Mouse (Mus musculus): ENCODE results near the gene Zfp706.
"Not testable (repeated sequence)": the region's sequence is repeated elsewhere in the genome, so short reads cannot be mapped to it uniquely, and the experiment has no call there.

The Zfp706 gene

DNA sequence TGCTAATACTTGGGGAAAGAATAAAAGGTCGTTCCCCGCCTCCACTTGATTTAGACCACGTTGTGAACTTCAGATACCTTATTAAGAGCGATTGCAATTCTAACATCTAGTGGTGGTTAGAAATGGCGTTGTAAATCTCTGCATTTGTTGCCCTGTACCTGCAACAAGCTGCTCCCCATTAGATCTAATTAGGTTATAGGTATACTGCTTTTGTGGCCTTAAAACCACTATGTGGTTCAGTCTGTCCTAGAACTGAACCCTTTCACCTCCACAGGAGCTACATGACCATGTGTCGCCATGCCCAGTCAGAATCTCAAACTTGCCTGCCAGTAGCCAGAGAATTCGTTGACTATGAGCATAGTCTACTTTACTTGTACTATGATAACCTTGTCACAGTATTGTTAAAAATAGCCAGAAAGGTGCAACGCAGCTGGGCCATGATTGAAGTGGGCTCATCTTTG is 416 bp upstream of the Zfp706 start:
- DNase-seq: no peak

DNA sequence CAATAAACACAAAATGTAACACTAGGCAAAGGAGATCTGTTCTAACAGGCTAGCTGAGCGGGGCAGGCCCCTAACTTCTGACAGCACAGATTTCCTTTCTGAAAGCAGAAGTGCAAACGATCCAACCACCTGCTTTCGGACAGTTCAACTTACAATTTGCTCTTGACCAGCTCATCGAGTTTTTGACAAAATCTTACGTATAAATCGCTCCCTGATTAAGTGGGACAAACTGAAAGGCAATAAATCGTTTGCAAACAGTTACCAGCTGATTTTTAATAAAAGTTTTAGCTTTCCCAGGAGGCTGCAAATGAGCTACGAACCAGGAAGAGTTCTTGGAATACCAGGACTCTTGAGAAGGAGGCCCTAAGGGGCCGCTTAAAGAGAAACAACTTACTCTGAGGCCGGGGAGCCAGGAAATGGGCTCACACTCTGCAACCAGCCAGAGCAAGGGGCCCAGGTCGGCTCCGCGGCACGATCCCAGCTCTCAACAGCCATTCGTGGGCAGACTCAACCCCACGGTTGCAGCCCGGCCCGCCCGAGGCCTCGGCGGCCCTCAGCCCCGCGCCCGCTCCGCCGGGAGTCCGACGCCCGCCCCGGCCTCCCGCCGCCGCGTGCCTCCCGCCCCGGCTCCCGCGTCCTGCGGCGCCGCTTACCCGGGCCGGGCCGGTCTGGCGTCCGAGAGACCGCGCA is 953 bp downstream of the Zfp706 start:
- DNase-seq: peak; percentile 53

DNA sequence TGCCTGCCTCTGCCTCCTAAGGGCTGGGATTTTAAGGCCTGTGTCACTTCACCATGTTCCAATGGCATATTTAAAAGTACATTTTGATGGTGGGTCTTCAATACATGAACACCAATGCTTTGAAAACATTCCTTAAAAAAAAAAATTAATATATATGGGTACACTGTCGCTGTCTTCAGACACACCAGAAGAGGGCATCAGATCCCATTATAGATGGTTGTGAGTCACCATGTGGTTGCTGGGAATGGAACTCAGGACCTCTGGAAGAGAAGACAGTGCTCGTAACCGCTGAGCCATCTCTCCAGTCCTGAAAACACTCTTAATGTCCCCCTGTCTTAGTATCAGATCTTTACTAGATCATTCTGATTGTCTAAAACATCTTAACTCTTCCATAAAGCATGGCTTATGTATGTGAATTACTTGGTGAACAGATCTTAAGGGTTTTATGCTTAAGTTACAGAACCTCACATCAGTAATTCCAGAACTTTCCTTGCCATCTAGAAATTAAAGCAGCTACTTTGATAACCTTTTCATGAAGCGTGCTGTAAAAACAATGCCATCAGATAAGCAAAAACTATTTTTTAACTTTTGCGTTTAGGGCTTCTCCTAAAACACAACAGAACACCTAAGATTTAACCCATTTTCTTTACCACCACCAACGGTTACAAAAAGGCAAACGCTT is 1.6 kb downstream of the Zfp706 start:
- no peak for DNase-seq

DNA sequence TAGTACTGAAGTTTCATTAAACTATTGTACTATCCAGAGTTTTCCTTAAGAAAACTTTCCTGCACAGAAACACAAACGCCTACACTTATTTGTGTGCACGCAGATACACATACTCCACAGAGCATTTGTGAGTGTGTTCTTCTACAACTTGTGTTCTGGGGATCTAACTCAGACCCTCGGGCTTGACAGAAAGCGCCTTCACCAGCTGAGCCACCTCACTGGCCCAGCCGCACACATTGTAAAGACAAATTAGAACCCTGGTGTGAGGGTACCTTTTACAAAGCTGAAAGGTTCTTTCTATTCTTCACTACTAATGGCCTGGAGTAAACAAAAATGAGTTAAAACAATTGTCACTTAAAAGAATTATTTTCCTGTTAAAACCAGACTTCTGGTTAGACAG is 2.7 kb downstream of the Zfp706 start:
- DNase-seq: no peak

DNA sequence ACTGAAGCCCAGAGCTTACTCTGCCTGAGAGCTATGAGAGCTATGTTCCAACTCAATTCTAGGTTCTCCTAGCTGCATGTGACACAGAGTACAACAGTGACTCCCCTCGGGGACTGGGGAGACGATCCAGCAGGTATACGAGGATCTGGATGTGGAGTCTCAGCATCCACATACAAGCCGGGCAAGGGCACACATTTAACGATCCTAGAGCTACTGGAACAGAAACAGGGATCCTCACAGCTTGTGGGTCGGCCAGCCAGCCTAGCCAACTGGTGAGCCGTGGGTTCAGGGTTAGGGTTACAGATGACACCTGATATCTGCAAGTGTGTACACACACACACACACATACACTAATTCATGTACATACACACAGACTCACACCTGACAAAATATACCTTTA is 5.3 kb downstream of the Zfp706 start:
- no peak for DNase-seq

DNA sequence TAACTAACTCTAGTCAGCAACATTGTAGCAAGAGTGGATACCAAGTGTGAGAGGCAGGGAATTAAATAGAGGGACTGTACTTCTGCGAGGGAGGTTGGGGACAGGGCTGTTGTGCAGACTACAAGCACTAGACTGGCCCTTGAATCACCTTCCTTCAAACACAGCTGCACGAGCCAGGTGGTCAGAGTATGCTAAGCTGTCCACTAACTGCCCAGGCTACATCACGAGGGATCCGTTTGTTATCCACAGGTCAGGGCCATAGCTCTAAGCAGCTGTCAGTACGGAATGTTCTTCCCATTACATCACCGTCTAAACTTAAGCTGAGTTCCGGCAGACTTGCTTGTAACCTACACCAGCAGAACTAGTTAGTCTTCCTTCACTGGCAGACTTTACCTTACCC is 8.0 kb downstream of the Zfp706 start:
- not testable (repeated sequence) for DNase-seq

DNA sequence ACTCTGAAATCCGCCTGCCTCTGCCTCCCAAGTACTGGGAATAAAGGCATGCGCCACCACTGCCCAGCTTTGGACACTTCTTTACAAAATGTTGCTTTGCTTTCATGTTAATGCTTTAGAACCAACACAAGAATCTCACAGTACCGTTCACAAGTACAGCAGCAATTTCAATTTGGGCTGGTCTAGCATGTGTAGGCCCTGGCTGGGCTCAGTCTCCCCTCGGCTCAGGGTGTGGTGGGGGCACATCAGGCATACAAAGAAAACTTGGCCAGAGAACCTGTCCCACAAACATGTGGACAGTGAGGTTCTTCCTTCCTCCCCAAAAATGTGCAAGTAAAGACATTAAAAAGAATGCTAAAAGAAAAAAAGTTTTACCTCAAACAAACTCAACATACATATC is 12.4 kb downstream of the Zfp706 start:
- no peak for DNase-seq

DNA sequence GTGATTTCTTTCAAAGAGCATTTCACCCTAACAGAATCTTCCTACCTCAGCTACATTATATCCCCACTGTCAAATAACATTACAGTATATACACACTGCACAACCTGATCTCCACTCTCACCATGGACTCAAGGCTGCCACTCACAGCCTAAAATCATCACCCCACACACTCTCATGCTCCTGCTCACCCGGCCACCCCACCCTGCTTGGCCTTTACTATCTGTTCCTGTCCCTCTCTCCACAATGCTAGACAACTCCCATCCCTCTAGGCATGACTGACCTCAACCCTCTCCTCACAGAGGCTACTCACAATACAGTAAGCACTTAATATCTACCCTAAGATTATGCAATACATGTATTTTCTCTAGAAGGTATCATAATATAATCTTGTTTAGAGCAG is 12.9 kb downstream of the Zfp706 start:
- no peak for DNase-seq

DNA sequence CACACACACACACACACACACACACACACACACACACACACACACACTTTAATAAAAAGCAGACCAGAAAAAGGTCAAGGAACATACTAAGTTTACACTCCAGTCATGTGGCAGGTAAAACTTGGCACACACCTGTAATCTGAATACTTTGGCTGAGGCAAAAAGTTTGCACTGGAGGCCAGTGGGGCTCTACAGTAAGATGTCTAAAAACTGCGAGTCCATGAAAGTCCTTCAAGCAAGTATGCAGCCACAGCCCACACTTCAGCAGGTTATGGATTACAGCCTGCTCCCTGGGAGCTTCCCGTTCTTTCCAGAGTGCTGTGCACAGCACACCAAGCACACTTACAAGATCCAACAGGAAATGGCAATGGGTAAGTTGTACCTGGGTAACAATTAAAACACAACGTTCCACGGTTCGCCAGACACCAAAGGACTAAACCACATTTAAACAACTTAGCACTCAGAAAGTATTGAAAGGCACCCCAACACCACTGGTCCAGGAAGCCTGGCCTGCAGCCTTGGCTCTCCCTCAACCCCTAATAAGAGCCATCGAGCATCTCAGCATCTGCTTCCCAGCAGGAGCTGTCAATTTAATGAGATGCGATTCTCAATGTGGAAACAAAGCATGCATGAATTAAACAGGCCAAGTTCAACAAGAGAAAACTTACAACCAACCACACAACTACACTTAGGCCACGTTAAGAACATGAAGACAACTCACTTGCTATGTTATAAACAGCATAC is 14.0 kb downstream of the Zfp706 start:
- no peak for DNase-seq

DNA sequence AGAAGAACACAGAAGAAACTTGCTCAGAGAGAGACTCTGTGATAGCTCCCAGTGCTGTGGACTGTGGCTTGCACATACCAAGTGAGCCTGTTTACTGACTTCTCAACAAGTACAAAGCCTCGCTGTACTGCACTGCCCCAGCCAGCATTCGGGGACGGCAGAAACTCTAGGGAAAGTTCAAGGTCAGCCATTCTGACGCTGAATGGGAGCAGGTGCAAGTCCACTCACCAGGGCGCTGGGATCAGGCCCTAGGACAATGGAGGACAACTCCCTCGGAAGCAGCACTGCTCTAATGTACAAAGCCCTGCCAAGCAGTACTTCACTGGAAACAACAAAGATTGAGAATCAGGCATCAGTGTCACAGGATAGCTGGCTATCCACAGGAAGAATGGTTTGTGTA is 16.2 kb downstream of the Zfp706 start:
- no peak for DNase-seq

DNA sequence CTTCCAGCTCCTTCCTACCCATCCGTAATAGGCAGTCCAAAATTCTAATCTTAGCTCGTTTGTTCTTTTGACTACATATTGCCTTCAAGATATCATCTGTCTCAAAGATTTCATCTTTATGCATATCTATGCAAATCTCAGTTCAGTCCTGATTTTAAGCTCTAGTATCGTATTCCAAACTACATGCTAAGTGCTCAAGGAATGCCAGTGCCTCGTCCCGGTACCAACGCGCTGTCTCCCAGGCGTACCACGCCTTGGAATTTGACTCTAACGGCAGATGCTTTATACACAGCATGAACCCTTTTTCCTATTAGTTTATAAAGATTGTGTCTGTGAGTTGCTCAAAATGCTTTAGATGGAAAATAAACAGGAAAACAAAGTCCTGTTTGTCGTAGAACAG is 17.7 kb downstream of the Zfp706 start:
- no peak for DNase-seq

DNA sequence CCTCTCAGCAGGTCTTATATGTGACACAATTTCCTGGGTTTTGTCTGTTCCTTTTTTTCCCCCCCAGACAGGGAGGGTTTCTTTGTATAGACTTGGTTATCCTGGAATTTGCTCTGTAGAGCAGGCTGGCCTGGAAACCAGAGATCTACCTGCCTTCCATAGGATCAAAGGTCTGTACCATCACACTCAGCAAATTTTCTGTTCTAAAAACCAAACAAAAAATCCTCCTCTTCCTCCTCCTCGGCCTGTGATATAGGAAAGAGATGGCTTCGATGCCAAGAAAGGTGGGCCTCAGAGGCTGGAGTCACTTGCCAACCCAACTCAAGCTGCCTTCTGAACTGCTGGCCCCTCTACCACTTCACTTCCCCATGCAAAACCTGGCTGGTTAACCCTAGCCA is 18.9 kb downstream of the Zfp706 start:
- no peak for DNase-seq

DNA sequence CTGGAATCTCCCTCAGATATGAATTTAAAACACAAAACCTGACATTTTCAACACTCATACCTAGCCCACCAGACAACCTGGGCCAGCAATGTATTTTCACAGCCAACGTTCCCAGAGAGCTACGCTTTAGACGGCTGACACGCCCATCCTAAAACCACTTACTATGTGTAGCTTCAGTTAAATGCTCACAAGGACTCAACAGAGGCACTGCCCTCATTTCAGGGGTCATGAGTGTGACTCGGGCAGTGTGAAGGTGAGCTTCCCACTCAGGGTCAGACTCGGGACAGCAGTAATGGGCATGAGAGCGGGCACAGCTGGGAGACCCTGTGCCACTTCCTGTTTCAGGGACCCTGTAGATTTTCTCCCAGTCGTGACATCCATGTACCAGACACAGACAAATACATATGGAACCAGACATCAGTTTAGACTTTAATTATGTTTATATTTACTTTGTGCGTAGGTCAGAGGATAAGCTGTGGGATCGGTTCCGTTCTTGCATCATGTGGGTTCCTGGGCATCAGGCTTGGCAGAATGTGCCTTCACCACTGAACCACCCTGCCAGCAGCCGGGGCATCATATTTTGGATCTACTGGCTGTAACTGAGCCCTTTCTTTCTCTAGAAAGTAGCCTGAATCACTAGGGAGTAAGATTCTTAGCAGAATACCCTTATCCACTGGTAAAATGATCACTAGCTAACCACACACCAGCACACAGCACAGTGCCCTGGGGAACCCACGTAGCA is 19.4 kb downstream of the Zfp706 start:
- no peak for DNase-seq

DNA sequence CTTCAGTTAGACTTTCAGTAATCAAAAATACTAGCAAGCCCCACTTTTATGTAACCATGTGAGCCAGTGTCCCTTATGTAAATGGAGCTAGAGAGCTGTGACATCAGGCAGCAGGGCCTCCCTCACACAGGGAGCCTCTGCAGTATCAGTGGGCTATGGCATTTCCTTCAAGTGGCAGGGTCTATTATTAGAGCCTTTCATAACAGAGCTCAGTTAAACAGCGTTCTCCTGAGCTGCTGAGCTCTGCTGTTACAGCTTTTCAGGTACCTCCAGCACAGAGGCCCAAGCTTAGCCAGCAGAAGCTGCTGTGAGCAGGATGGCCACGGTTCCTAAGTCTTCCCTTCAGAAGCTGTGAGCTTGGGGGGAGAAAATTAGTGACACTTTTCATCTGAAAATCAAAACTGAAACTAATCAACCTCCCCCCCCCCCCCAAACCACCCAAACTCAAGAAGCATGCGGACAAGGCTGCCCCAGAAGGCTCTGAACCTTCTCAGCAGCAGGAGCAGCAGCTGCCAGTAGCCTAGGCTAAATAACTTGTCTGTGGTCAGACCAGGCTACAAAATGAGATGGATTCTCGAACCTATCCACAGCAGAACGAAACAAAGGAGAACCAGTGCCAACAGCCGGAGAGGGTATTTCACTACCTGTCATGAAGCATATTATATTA is 20.2 kb downstream of the Zfp706 start:
- DNase-seq: no peak

DNA sequence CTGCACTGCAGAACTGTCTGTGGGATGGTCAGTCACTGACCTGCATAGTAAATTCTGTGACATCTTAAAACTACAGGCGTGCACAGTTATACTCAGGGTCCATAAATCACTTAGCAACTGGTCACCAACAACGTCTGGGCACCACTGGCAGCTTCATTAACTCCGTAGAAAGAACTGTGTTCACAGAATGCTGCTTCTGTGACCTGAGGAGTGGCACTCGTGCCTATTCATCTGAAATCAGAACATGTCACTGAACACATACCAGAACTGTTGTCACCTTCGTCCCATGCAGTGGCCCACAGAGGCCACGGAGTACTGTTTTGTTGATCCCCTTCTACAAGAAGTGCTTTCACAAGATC is 22.0 kb downstream of the Zfp706 start:
- no peak for DNase-seq

DNA sequence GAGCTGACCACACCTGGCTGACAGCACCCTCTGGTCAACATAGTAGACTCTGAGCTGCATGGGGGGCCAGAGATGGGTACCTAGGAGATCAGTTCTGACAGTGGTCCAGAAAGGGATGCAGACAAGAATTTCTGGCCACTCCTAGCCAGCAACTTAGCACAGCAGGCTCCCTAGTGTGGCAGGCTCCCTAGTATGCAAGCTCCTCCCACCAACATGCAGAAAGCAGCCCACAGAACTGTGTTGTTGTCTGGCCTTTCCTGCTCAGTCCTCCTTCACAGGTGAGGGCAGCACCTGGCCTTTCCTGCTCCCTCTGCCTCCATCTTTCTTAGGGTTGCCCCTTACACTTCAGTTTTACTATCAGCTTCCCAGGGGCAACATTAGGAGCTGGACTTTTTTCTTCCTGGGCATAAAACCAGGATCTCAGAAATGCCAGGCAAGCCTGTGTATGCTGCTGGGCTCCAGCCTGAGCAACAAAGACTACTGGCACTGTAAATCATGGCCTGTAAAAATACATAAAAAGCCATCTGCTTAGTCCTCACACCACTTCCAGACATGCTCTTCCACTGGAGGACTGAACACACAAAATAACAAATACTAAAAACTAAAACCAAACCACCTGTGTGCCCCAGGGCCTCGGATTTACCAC is 22.5 kb downstream of the Zfp706 start:
- DNase-seq: no peak

DNA sequence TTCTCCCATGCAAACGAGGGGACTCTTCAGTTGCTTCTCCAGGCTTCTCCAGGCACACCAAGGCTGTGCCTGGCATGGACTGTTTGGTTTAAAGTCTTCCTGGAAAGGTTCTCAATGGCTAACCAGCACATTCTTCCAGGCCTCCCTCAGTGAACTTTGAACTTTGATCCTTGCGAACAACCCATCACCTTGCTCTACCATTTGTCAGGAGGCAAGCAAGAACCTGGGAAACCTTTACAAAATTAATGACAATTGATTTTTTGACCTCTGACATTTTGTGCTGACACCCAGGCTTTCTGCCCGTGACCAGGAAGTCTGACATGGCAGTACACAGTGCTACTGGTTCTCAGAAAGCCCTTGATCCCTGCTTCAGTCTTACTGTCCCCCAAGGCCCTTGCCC is 24.1 kb downstream of the Zfp706 start:
- DNase-seq: peak; percentile 63

DNA sequence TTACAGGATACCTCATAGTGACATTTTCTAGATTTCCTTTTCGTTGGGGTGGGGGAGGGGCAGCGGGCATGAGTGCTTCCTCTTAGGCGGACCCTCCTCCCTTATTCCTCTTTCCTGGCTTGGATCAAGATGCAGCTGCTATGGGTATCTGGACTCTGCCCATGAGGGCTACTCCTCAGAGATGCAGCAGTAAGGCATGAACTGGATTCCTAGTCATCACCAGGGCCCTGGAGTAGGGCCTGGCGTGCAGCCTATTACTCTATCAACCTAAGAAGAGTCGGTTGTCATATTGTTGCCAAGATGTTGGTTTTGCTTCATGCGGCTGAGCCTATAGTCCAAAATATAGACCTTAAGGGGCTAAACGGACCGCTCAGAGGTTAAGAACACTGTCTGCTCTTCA is 27.3 kb downstream of the Zfp706 start:
- no peak for DNase-seq

DNA sequence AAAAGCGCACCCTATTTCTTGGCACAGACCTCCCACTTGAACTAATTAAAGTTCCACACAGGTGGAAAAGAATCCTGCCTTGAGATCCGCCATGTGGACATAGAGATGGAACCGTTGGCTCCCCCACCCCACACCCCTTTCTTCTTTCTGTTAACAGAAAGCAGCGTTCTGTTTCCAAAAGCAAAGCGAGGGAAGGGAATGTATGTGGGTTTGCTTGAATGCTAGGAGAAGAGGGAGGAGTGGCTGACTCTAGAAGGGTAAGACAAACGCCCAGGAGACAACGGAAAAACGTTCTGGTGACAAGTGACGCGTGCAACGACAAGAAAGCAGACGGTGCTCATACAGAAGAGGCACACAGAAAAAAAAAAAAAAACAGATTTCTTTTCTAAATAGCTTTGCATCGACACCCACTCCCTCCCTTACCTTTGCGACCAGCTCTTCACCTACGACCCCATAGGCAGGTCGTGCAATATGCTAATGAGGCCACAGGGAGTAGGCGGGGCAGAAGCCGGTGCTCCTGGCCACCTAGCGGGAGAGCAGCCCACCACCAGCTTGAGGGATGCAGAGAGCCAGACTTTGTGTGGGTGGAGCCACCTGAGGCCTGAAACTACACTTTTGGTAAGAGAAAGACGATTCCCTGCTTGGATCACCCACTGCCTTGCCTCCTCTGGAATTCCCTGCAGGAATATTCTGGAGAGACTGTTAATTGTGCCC is 27.9 kb downstream of the Zfp706 start:
- peak; percentile 61 for DNase-seq

DNA sequence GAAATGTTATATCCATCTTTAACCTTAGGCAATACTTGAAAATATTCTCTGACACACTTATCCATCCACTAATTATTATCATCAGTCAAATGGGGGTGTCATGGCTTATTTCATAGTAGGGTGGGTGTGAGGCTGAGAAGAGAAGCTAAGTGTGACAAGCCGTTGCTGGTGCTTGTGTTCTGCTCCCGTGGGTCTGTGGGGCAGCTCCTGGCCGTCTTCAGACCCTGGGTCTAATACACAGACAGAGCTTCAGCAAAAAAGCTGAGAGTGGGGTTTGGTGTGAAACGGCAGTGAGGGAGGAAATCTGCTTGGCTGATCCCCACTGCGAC is 28.4 kb downstream of the Zfp706 start:
- no peak for DNase-seq

DNA sequence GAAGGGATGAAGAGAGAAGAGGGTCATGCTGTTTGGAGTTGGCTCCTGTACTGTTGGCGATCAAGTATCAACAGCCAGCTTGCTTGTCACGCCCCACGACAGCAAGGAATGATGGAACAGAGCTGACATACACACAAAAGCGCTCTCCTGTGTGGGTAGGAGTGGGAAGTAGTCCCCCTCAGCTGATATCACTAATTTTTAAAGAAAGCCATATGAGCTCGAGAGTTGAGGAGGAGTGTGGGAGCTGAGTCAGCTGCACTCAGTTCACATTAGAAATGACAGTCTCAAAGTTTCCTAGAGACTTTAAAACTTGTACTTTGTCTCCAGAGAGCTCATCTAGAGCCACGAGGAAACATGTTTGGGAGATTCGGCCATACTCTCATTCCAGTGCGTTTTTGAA is 29.8 kb downstream of the Zfp706 start:
- DNase-seq: no peak

DNA sequence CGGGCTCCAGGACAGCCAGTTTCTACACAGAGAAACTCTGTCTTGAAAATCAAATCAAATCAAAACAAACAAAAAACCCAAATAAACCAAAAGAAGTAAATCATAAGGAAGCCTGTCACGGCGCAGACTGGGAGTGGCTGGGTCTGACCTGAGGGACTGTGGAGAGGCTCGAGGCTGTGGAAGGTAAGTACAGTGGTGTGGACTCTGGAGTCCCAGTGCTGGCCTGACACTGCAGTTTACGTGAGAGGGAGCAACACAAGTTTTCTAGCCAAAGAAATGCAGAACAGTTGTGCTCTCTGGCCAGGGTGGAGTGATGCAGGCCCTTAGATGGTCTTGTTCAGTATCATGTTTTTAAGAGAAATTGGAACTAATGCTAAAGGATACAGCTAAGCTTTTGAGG is 31.9 kb downstream of the Zfp706 start:
- no peak for DNase-seq

Data from kidney, postnatal 14 days (tissue).